ENCODE assay signal across 20 mouse cellular contexts in the genomic region with DNA sequence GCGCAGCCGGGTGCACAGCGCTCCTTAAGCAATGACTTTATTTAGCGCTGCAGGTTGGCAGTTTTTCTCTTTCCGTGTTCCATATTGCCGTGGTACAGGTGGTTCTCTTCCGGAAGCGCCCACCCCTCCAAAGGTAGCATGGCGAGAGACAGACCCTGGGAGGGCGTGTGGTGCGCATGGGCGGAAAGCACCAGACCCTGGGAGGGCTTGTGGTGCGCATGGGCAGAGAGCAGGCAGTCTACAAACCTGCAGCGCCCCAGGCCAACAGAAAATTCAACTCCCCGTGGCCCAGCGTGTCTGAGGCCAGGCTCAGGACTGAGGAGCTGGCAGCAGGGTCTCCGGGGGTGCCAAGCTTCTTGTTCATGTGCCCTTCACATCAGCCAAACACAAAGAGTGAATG. TPM values are rescaled to one million over a fixed set of nuclear protein-coding genes. Genes with fewer than 3 reads are reported as not detected.
DNase-seq lines count a peak whose midpoint lies in the region; ATAC-seq and TF ChIP-seq lines count a peak whose summit lies in the region.
"Had no signal": no experiment of that assay in that cellular context is flagged by ENCODE, and none has a peak within 500 bp of the region (broad histone marks: within the 10 kb centered on the region; RNA-seq: fewer than 3 reads in every experiment).

No protein-coding gene starts in this region.

- no peak for TF ChIP-seq EP300 in liver, embryonic 14.5 days (IDR thresholded peaks at IDR 0.05; ENCODE audit: low read depth)

- H3K36me3 ChIP-seq in limb, embryonic 12.5 days = peaks cover under 1% of the 10 kb centered on the region; the same call in 1 of the 2 replicates
- 0 out of 2 replicates have a peak, but pooled peaks cover 7% of the 10 kb centered on the region for H3K36me3 ChIP-seq in limb, embryonic 10.5 days
- no peaks in the 10 kb centered on the region for H3K36me3 ChIP-seq in liver, embryonic 14.5 days (replicated peaks; ENCODE audit: control insufficient read depth, insufficient read depth, low read depth)
- H3K36me3 ChIP-seq: midbrain, embryonic 15.5 days had no signal

- intact Hi-C loops in gastrocnemius, adult 2 months (cut with DNase I) = no loop called here
- intact Hi-C loops in gastrocnemius, postnatal 36 days (cut with DNase I) = no loop called here

- H3K4me1 ChIP-seq in limb, embryonic 12.5 days (replicated peaks) = peaks cover 5% of the 10 kb centered on the region
- H3K4me1 ChIP-seq in limb, embryonic 10.5 days = peaks cover 28% of the 10 kb centered on the region
- peaks cover 0 to 6% of the 10 kb centered on the region in 2 experiments; a peak in 2 of 4 replicates for H3K4me1 ChIP-seq in liver, embryonic 14.5 days (replicated peaks; ENCODE audit: control insufficient read depth in 2 of 2, insufficient read depth in 2 of 2, low read length in 1 of 2)

- no peak for TF ChIP-seq CTCF in gastrocnemius, adult 2 months (IDR thresholded peaks at IDR 0.05)
- no peak for TF ChIP-seq CTCF in liver, embryonic 14.5 days (IDR thresholded peaks at IDR 0.05; ENCODE audit: low read depth)

- ATAC-seq in limb, embryonic 12.5 days (ENCODE audit: insufficient number of reproducible peaks, insufficient read depth, low FRiP score, low TSS enrichment, low read depth) = no peak
- ATAC-seq in liver, embryonic 14.5 days (ENCODE audit: insufficient read depth) = no peak
- ATAC-seq: midbrain, embryonic 15.5 days; Patski had no signal

- peak overlapping the region; percentile 56 for H3K4me3 ChIP-seq in gastrocnemius, adult 2 months
- no peak overlapping the region for H3K4me3 ChIP-seq in limb, embryonic 12.5 days (replicated peaks)
- H3K4me3 ChIP-seq in limb, embryonic 10.5 days = no peak overlapping the region
- peak overlapping the region in 1 of 2 experiments; percentile 9; a peak in 1 of 4 replicates for H3K4me3 ChIP-seq in liver, embryonic 14.5 days (ENCODE audit: insufficient read depth in 1 of 2, low read depth in 2 of 2, low read length in 2 of 2)
- H3K4me3 ChIP-seq: forebrain, embryonic 13.5 days; limb, embryonic 15.5 days; midbrain, embryonic 15.5 days had no signal

- H3K27ac ChIP-seq in gastrocnemius, adult 2 months = peak overlapping the region; percentile 99
- 0 out of 2 replicates have a peak overlapping the region, but pooled peaks have one; percentile 4 for H3K27ac ChIP-seq in limb, embryonic 12.5 days
- no peak overlapping the region for H3K27ac ChIP-seq in limb, embryonic 10.5 days
- H3K27ac ChIP-seq in liver, embryonic 14.5 days = no peak overlapping the region
- H3K27ac ChIP-seq: forebrain, embryonic 13.5 days; limb, embryonic 15.5 days; midbrain, embryonic 15.5 days had no signal

- H3K9ac ChIP-seq in limb, embryonic 12.5 days (replicated peaks) = 0 out of 2 replicates have a peak overlapping the region, but pooled peaks have one; percentile 18
- H3K9ac ChIP-seq in liver, embryonic 14.5 days (replicated peaks) = no peak overlapping the region
- H3K9ac ChIP-seq: forebrain, embryonic 13.5 days; limb, embryonic 15.5 days; midbrain, embryonic 15.5 days had no signal

- no peak overlapping the region for H3K4me2 ChIP-seq in limb, embryonic 12.5 days
- peak overlapping the region; percentile 30 for H3K4me2 ChIP-seq in liver, embryonic 14.5 days (ENCODE audit: low read depth)
- H3K4me2 ChIP-seq: forebrain, embryonic 13.5 days; limb, embryonic 15.5 days; midbrain, embryonic 15.5 days had no signal

- no peaks in the 10 kb centered on the region for H3K9me3 ChIP-seq in limb, embryonic 12.5 days
- H3K9me3 ChIP-seq in limb, embryonic 10.5 days (replicated peaks) = no peaks in the 10 kb centered on the region
- no peaks in the 10 kb centered on the region for H3K9me3 ChIP-seq in liver, embryonic 14.5 days (ENCODE audit: control insufficient read depth, low read length)
- H3K9me3 ChIP-seq: forebrain, embryonic 13.5 days; limb, embryonic 15.5 days; midbrain, embryonic 15.5 days had no signal

- no peak for DNase-seq in gastrocnemius, adult 2 months
- DNase-seq in gastrocnemius, postnatal 36 days = no peak
- DNase-seq in limb, embryonic 10.5 days (ENCODE audit: low spot score) = no peak
- DNase-seq in R1 (ENCODE audit: low read depth, low spot score) = peak; percentile 82
- DNase-seq in liver, embryonic 14.5 days (ENCODE audit: low read depth in 3 of 3, low spot score in 3 of 3) = no peak
- no peak for DNase-seq in cerebellum, adult 8-10 months
- DNase-seq in natural killer cell, adult 2 months (ENCODE audit: low spot score in 2 of 2) = no peak
- DNase-seq: cerebellum, adult 18-20 months; gastrocnemius, postnatal 14 days; kidney, postnatal 14 days; layer of hippocampus, postnatal 36 days had no signal

- WGBS in limb, embryonic 12.5 days = 80% methylated on average over 17 of the region's 17 CpGs
- WGBS in limb, embryonic 10.5 days = 83% methylated on average over 17 of the region's 17 CpGs
- WGBS in liver, embryonic 14.5 days (ENCODE audit: insufficient replicate concordance) = 64% methylated on average over 17 of the region's 17 CpGs

- no peaks in the 10 kb centered on the region for H3K27me3 ChIP-seq in limb, embryonic 12.5 days
- H3K27me3 ChIP-seq in limb, embryonic 10.5 days (ENCODE audit: low read depth, poor library complexity, severe bottlenecking) = no peaks in the 10 kb centered on the region
- H3K27me3 ChIP-seq in liver, embryonic 14.5 days (ENCODE audit: control insufficient read depth, insufficient read depth, low read length) = no peaks in the 10 kb centered on the region
- H3K27me3 ChIP-seq: forebrain, embryonic 13.5 days; limb, embryonic 15.5 days; midbrain, embryonic 15.5 days; Patski had no signal

RNA-seq across cellular contexts. Expression of gene Fbxo31, which starts 7.8 kb away (rescaled TPM):
- 100 to 1,000 TPM; 141 to 165 TPM for total RNA-seq in gastrocnemius, adult 2 months (2021)
- 100 to 1,000 TPM; 100 to 124 TPM for total RNA-seq in gastrocnemius, postnatal 36 days (2021)
- 19.4 and 19.7 TPM in 2 replicates for polyA plus RNA-seq in limb, embryonic 12.5 days (2016; fragmentation: Nextera tagmentation; extraction: Ambion mirVana)
- 15.3 and 17.9 TPM in 2 replicates for polyA plus RNA-seq in limb, embryonic 10.5 days (2016; fragmentation: Nextera tagmentation; extraction: Ambion mirVana)
- 4.7 and 5.8 TPM in 2 replicates for polyA plus RNA-seq in liver, embryonic 14.5 days (2012; rRNA removed)
- 6.6 and 7.1 TPM in 2 replicates for polyA plus RNA-seq in liver, embryonic 14.5 days (2014; fragmentation: Nextera tagmentation; extraction: Ambion mirVana)

RNA-seq across cellular contexts. Expression of gene Map1lc3b, which starts 19.4 kb away (rescaled TPM):
- 100 to 1,000 TPM; 166 to 175 TPM for total RNA-seq in gastrocnemius, adult 2 months (2021)
- total RNA-seq in gastrocnemius, postnatal 36 days (2021) = 100 to 1,000 TPM; 133 to 158 TPM
- polyA plus RNA-seq in limb, embryonic 12.5 days (2016; fragmentation: Nextera tagmentation; extraction: Ambion mirVana) = 186 and 190 TPM in 2 replicates
- polyA plus RNA-seq in limb, embryonic 10.5 days (2016; fragmentation: Nextera tagmentation; extraction: Ambion mirVana) = 179 and 189 TPM in 2 replicates
- 19.4 and 20.9 TPM in 2 replicates for polyA plus RNA-seq in liver, embryonic 14.5 days (2012; rRNA removed)
- 147 TPM in 2 replicates for polyA plus RNA-seq in liver, embryonic 14.5 days (2014; fragmentation: Nextera tagmentation; extraction: Ambion mirVana)

RNA-seq across cellular contexts. Expression of gene 1700018B08Rik, which starts 26.7 kb away (rescaled TPM):
- total RNA-seq in gastrocnemius, adult 2 months (2021) = not detected
- not detected for total RNA-seq in gastrocnemius, postnatal 36 days (2021)
- not detected in 2 replicates for polyA plus RNA-seq in limb, embryonic 12.5 days (2016; fragmentation: Nextera tagmentation; extraction: Ambion mirVana)
- not detected in 2 replicates for polyA plus RNA-seq in limb, embryonic 10.5 days (2016; fragmentation: Nextera tagmentation; extraction: Ambion mirVana)
- not detected in 2 replicates for polyA plus RNA-seq in liver, embryonic 14.5 days (2012; rRNA removed)
- not detected in 2 replicates for polyA plus RNA-seq in liver, embryonic 14.5 days (2014; fragmentation: Nextera tagmentation; extraction: Ambion mirVana)
- total RNA-seq: adrenal gland, postnatal 10 days; gastrocnemius, postnatal 14 days; layer of hippocampus, postnatal 36 days; neutrophil, adult 5-6 weeks had no signal
- polyA plus RNA-seq: C2C12; embryonic facial prominence, embryonic 11.5 days; forebrain, embryonic 13.5 days; limb, embryonic 15.5 days; midbrain, embryonic 15.5 days; Patski had no signal

Comparison
In these comparisons a context has a peak if more than half of its experiments do, and no peak if none do; other contexts are left out.
1. H3K27ac ChIP-seq: peak in gastrocnemius, adult 2 months (single experiment) and limb, embryonic 12.5 days (single experiment); none in limb, embryonic 10.5 days (single experiment) and liver, embryonic 14.5 days (single experiment).